Mouse (Mus musculus): Measurements from ENCODE around the gene Speer4d. TPM values are rescaled to one million over a fixed set of nuclear protein-coding genes. Genes with fewer than 3 reads are reported as not detected.
"Not testable (repeated sequence)": the region's sequence is repeated elsewhere in the genome, so short reads cannot be mapped to it uniquely, and the experiment has no call there.

Gene Speer4d
- polyA plus RNA-seq, 2 experiments = not detected

GRCm38 (mm10) chr5:15616195-15616594 is 2.7 kb upstream of the Speer4d start:
- not testable (repeated sequence) for H3K4me3 ChIP-seq (ENCODE audit: insufficient read depth in 1 of 2, low read depth in 2 of 2, low read length in 2 of 2); DNase-seq (ENCODE audit: low read depth in 3 of 3, low spot score in 3 of 3); H3K27ac ChIP-seq; H3K4me2 ChIP-seq (ENCODE audit: low read depth); ATAC-seq (ENCODE audit: insufficient read depth); H3K9ac ChIP-seq (replicated peaks); H3K9me3 ChIP-seq (ENCODE audit: control insufficient read depth, low read length); H3K36me3 ChIP-seq (replicated peaks; ENCODE audit: control insufficient read depth, insufficient read depth, low read depth); H3K4me1 ChIP-seq (replicated peaks; ENCODE audit: control insufficient read depth in 2 of 2, insufficient read depth in 2 of 2, low read length in 1 of 2); H3K27me3 ChIP-seq (ENCODE audit: control insufficient read depth, insufficient read depth, low read length)
- 49% methylated on average over 3 of the region's 3 CpGs for WGBS (ENCODE audit: insufficient replicate concordance)

- H3K4me2 ChIP-seq (ENCODE audit: low read depth); ATAC-seq (ENCODE audit: insufficient read depth); H3K36me3 ChIP-seq (replicated peaks; ENCODE audit: control insufficient read depth, insufficient read depth, low read depth); DNase-seq (ENCODE audit: low read depth in 3 of 3, low spot score in 3 of 3); H3K9ac ChIP-seq (replicated peaks); H3K27ac ChIP-seq; H3K9me3 ChIP-seq (ENCODE audit: control insufficient read depth, low read length); H3K4me1 ChIP-seq (replicated peaks; ENCODE audit: control insufficient read depth in 2 of 2, insufficient read depth in 2 of 2, low read length in 1 of 2); H3K27me3 ChIP-seq (ENCODE audit: control insufficient read depth, insufficient read depth, low read length); H3K4me3 ChIP-seq (ENCODE audit: insufficient read depth in 1 of 2, low read depth in 2 of 2, low read length in 2 of 2): not testable (repeated sequence)
- 21% methylated on average over 1 of the region's 1 CpGs for WGBS (ENCODE audit: insufficient replicate concordance)
These were observed 9.3 kb downstream of the Speer4d start for GRCm38 (mm10) chr5:15628136-15628535.

DNA sequence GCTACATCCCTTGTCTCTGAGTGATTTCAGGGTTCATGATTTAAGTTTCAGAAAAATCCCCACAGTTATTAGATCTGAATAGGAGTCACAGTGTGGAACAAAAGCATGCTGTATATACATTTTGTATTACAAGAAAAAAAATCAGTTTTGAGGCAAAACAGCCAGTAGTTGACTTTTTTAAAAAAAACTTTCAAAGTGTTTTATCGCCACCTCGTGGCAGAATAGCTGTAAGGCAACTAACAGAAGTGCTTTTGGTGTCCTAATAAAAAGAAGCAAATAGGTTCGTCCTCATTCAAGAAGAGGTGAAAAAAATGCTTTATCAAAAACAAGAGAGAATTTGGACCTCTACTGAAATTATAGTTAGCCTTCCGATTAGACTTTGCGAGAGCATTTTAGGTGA is 11.2 kb downstream of the Speer4d start:
- not testable (repeated sequence) for DNase-seq (ENCODE audit: low read depth in 3 of 3, low spot score in 3 of 3); ATAC-seq (ENCODE audit: insufficient read depth)
- 28% methylated on average over 5 of the region's 5 CpGs for WGBS (ENCODE audit: insufficient replicate concordance)

GRCm38 (mm10) chr5:15637637-15638036 is 18.8 kb downstream of the Speer4d start:
- WGBS (ENCODE audit: insufficient replicate concordance) = 39% methylated on average over 2 of the region's 2 CpGs
- not testable (repeated sequence) for ATAC-seq (ENCODE audit: insufficient read depth)

More for the DNA sequence above, 11.2 kb downstream of the Speer4d start:
- not testable (repeated sequence) for H3K36me3 ChIP-seq (replicated peaks; ENCODE audit: control insufficient read depth, insufficient read depth, low read depth); H3K4me2 ChIP-seq (ENCODE audit: low read depth); H3K27ac ChIP-seq; H3K27me3 ChIP-seq (ENCODE audit: control insufficient read depth, insufficient read depth, low read length); H3K4me3 ChIP-seq (ENCODE audit: insufficient read depth in 1 of 2, low read depth in 2 of 2, low read length in 2 of 2); H3K9me3 ChIP-seq (ENCODE audit: control insufficient read depth, low read length); H3K4me1 ChIP-seq (replicated peaks; ENCODE audit: control insufficient read depth in 2 of 2, insufficient read depth in 2 of 2, low read length in 1 of 2); H3K9ac ChIP-seq (replicated peaks)

GRCm38 (mm10) chr5:15645707-15646106 is 26.8 kb downstream of the Speer4d start:
- not testable (repeated sequence) for H3K9me3 ChIP-seq (ENCODE audit: control insufficient read depth, low read length); DNase-seq (ENCODE audit: low read depth in 3 of 3, low spot score in 3 of 3); H3K9ac ChIP-seq (replicated peaks); H3K4me3 ChIP-seq (ENCODE audit: insufficient read depth in 1 of 2, low read depth in 2 of 2, low read length in 2 of 2); H3K36me3 ChIP-seq (replicated peaks; ENCODE audit: control insufficient read depth, insufficient read depth, low read depth); ATAC-seq (ENCODE audit: insufficient read depth); H3K27ac ChIP-seq; H3K4me1 ChIP-seq (replicated peaks; ENCODE audit: control insufficient read depth in 2 of 2, insufficient read depth in 2 of 2, low read length in 1 of 2); H3K4me2 ChIP-seq (ENCODE audit: low read depth); H3K27me3 ChIP-seq (ENCODE audit: control insufficient read depth, insufficient read depth, low read length)
- 25% methylated on average over 6 of the region's 6 CpGs for WGBS (ENCODE audit: insufficient replicate concordance)

More at GRCm38 (mm10) chr5:15637637-15638036, 18.8 kb downstream of the Speer4d start:
- H3K4me3 ChIP-seq (ENCODE audit: insufficient read depth in 1 of 2, low read depth in 2 of 2, low read length in 2 of 2); H3K27me3 ChIP-seq (ENCODE audit: control insufficient read depth, insufficient read depth, low read length); H3K27ac ChIP-seq; H3K4me2 ChIP-seq (ENCODE audit: low read depth); H3K4me1 ChIP-seq (replicated peaks; ENCODE audit: control insufficient read depth in 2 of 2, insufficient read depth in 2 of 2, low read length in 1 of 2); H3K9me3 ChIP-seq (ENCODE audit: control insufficient read depth, low read length); H3K36me3 ChIP-seq (replicated peaks; ENCODE audit: control insufficient read depth, insufficient read depth, low read depth); DNase-seq (ENCODE audit: low read depth in 3 of 3, low spot score in 3 of 3); H3K9ac ChIP-seq (replicated peaks): not testable (repeated sequence)

GRCm38 (mm10) chr5:15652334-15652733 is 33.5 kb downstream of the Speer4d start:
- H3K27me3 ChIP-seq (ENCODE audit: control insufficient read depth, insufficient read depth, low read length); H3K9me3 ChIP-seq (ENCODE audit: control insufficient read depth, low read length); H3K4me2 ChIP-seq (ENCODE audit: low read depth); H3K36me3 ChIP-seq (replicated peaks; ENCODE audit: control insufficient read depth, insufficient read depth, low read depth); H3K27ac ChIP-seq; H3K9ac ChIP-seq (replicated peaks); ATAC-seq (ENCODE audit: insufficient read depth); H3K4me3 ChIP-seq (ENCODE audit: insufficient read depth in 1 of 2, low read depth in 2 of 2, low read length in 2 of 2); H3K4me1 ChIP-seq (replicated peaks; ENCODE audit: control insufficient read depth in 2 of 2, insufficient read depth in 2 of 2, low read length in 1 of 2); DNase-seq (ENCODE audit: low read depth in 3 of 3, low spot score in 3 of 3): not testable (repeated sequence)
- WGBS (ENCODE audit: insufficient replicate concordance) = 52% methylated on average over 2 of the region's 2 CpGs

DNA sequence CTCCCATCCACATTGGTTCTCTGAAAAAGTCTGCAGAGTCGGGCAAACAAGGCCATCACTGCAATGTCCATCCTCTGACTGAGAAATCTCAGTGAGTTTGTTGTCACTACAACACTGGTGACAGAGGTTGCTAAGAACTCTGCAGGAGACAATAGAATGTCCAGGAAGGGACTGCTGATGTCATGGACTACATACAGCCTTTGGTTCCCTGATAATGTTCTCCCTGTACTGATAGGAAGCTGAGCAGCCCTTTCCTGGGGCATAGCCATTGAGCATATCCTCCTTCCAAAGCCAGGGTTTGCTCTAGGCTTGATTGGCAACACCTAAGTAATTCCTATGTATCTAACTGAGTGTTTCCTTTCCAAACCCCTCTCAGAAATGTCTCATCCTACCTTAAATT is 38.1 kb downstream of the Speer4d start, which contains the start of gene 4930572O03Rik:
Gene 4930572O03Rik (minus strand): TSS at position 101 of the 400 bp plus-strand sequence.
- H3K4me1 ChIP-seq (replicated peaks; ENCODE audit: control insufficient read depth in 2 of 2, insufficient read depth in 2 of 2, low read length in 1 of 2); H3K4me2 ChIP-seq (ENCODE audit: low read depth); H3K9me3 ChIP-seq (ENCODE audit: control insufficient read depth, low read length); DNase-seq (ENCODE audit: low read depth in 3 of 3, low spot score in 3 of 3); ATAC-seq (ENCODE audit: insufficient read depth); H3K27me3 ChIP-seq (ENCODE audit: control insufficient read depth, insufficient read depth, low read length); H3K4me3 ChIP-seq (ENCODE audit: insufficient read depth in 1 of 2, low read depth in 2 of 2, low read length in 2 of 2); H3K36me3 ChIP-seq (replicated peaks; ENCODE audit: control insufficient read depth, insufficient read depth, low read depth); H3K9ac ChIP-seq (replicated peaks); H3K27ac ChIP-seq: not testable (repeated sequence)
- 38% methylated on average over 1 of the region's 1 CpGs for WGBS (ENCODE audit: insufficient replicate concordance)

- H3K27ac ChIP-seq; ATAC-seq (ENCODE audit: insufficient read depth); H3K4me3 ChIP-seq (ENCODE audit: insufficient read depth in 1 of 2, low read depth in 2 of 2, low read length in 2 of 2); H3K4me1 ChIP-seq (replicated peaks; ENCODE audit: control insufficient read depth in 2 of 2, insufficient read depth in 2 of 2, low read length in 1 of 2); H3K27me3 ChIP-seq (ENCODE audit: control insufficient read depth, insufficient read depth, low read length); DNase-seq (ENCODE audit: low read depth in 3 of 3, low spot score in 3 of 3); H3K9ac ChIP-seq (replicated peaks); H3K36me3 ChIP-seq (replicated peaks; ENCODE audit: control insufficient read depth, insufficient read depth, low read depth); H3K4me2 ChIP-seq (ENCODE audit: low read depth); H3K9me3 ChIP-seq (ENCODE audit: control insufficient read depth, low read length): not testable (repeated sequence)
- 52% methylated on average over 6 of the region's 7 CpGs for WGBS (ENCODE audit: insufficient replicate concordance)
These were observed 45.0 kb downstream of the Speer4d start for GRCm38 (mm10) chr5:15663847-15664246.
